Mouse (Mus musculus) kidney, embryonic 15.5 days (tissue): ENCODE data around the gene Aifm2. TPM values are rescaled to one million over a fixed set of nuclear protein-coding genes. Genes with fewer than 3 reads are reported as not detected.

Experiments
- ATAC-seq: fragments of 200-750 bp; cut with Nextera tagmentation; replicated peaks from 2 replicates; pipeline ENCODE4 v1.8.0; 2017; ENCODE audit warnings: moderate TSS enrichment; ENCODE audit not compliant: low FRiP score
- H3K27ac ChIP-seq: fragments of 300-500 bp; sonication (generic); 2 replicates; pipeline ENCODE4 v1.5.1; 2015; ENCODE audit warnings: mild to moderate bottlenecking, inconsistent platforms
- H3K27me3 ChIP-seq: fragments of 300-500 bp; sonication (generic); 2 replicates; pipeline ENCODE4 v1.6.1; 2015; ENCODE audit warnings: inconsistent platforms
- H3K36me3 ChIP-seq: fragments of 300-500 bp; sonication (generic); 2 replicates; pipeline ENCODE4 v1.6.1; 2015; ENCODE audit warnings: inconsistent platforms
- H3K4me1 ChIP-seq: fragments of 300-500 bp; sonication (generic); 2 replicates; pipeline ENCODE4 v1.6.1; 2015; ENCODE audit warnings: inconsistent platforms
- H3K4me2 ChIP-seq: fragments of 300-500 bp; sonication (generic); 2 replicates; pipeline ENCODE4 v1.6.1; 2015; ENCODE audit warnings: moderate library complexity, mild to moderate bottlenecking, inconsistent platforms
- H3K4me3 ChIP-seq: fragments of 300-500 bp; sonication (generic); replicated peaks from 2 replicates; pipeline ENCODE4 v1.5.1; 2015; ENCODE audit warnings: mild to moderate bottlenecking, inconsistent platforms
- H3K9ac ChIP-seq: fragments of 300-500 bp; sonication (generic); 2 replicates; pipeline ENCODE4 v1.6.1; 2015; ENCODE audit warnings: mild to moderate bottlenecking, inconsistent platforms
- H3K9me3 ChIP-seq: fragments of 300-500 bp; sonication (generic); replicated peaks from 2 replicates; pipeline ENCODE4 v1.6.1; 2016; ENCODE audit warnings: inconsistent platforms
- WGBS: fragments of 180-500 bp; shearing (Covaris S2); methylation state at CpG from one replicate; pipeline ENCODE4 v1.1.7; 2015; ENCODE audit warnings: mixed read lengths; 5-methylcytosine and 5-hydroxymethylcytosine counted together
- polyA plus RNA-seq: library from polyadenylated mRNA; unstranded; fragments of >200 nt; fragmentation: Nextera tagmentation; extraction: Ambion mirVana; gene quantifications from 2 replicates; pipeline ENCODE4 v1.2.1, GENCODE M21; 2015

The Aifm2 gene
- polyA plus RNA-seq, 1 experiment from 2014 or later, result 20.5 TPM

GRCm38 (mm10) chr10:61722215-61722614, 7.2 kb downstream of the Aifm2 start:
- Histone ChIP-seq H3K4me3 (no peak overlapping the region), H3K9ac (no peak overlapping the region), H3K36me3 (no peaks in the 10 kb centered on the region), H3K27me3 (no peaks in the 10 kb centered on the region), H3K4me2 (no peak overlapping the region), H3K27ac (no peak overlapping the region), H3K4me1 (no peaks in the 10 kb centered on the region), H3K9me3 (no peaks in the 10 kb centered on the region)
- 76% methylated on average over 3 of the region's 3 CpGs for WGBS
- no peak for ATAC-seq

GRCm38 (mm10) chr10:61723271-61723670, 8.2 kb downstream of the Aifm2 start:
- ATAC-seq, result no peak
- Histone ChIP-seq H3K9me3 (no peaks in the 10 kb centered on the region), H3K27ac (no peak overlapping the region), H3K4me1 (no peaks in the 10 kb centered on the region), H3K4me3 (no peak overlapping the region), H3K4me2 (no peak overlapping the region), H3K9ac (no peak overlapping the region), H3K36me3 (no peaks in the 10 kb centered on the region), H3K27me3 (no peaks in the 10 kb centered on the region)
- 67% methylated on average over 6 of the region's 6 CpGs for WGBS

- ATAC-seq, result no peak
- Histone ChIP-seq H3K36me3 (peaks cover 8% of the 10 kb centered on the region), H3K27ac (no peak overlapping the region), H3K4me2 (no peak overlapping the region), H3K9ac (no peak overlapping the region), H3K4me1 (0 out of 2 replicates have a peak, but pooled peaks cover 5% of the 10 kb centered on the region), H3K4me3 (no peak overlapping the region), H3K27me3 (no peaks in the 10 kb centered on the region), H3K9me3 (no peaks in the 10 kb centered on the region)
- 42% methylated on average over 11 of the region's 11 CpGs for WGBS
These were observed 14.1 kb downstream of the Aifm2 start for GRCm38 (mm10) chr10:61729181-61729580.

- Histone ChIP-seq H3K9me3 (no peaks in the 10 kb centered on the region), H3K9ac (no peak overlapping the region), H3K36me3 (peaks cover 8% of the 10 kb centered on the region), H3K27ac (no peak overlapping the region), H3K4me1 (0 out of 2 replicates have a peak, but pooled peaks cover 5% of the 10 kb centered on the region), H3K4me2 (no peak overlapping the region), H3K27me3 (no peaks in the 10 kb centered on the region), H3K4me3 (no peak overlapping the region)
- no peak for ATAC-seq
- 97% methylated on average over 6 of the region's 6 CpGs for WGBS
These were observed 15.1 kb downstream of the Aifm2 start for GRCm38 (mm10) chr10:61730171-61730570.

GRCm38 (mm10) chr10:61734377-61734776, 19.3 kb downstream of the Aifm2 start:
- 43% methylated on average over 3 of the region's 3 CpGs for WGBS
- Histone ChIP-seq H3K9me3 (no peaks in the 10 kb centered on the region), H3K27me3 (no peaks in the 10 kb centered on the region), H3K9ac (no peak overlapping the region), H3K4me3 (no peak overlapping the region), H3K4me2 (no peak overlapping the region), H3K36me3 (peaks cover 27% of the 10 kb centered on the region), H3K27ac (no peak overlapping the region), H3K4me1 (0 out of 2 replicates have a peak, but pooled peaks cover 5% of the 10 kb centered on the region)
- ATAC-seq, result 0 out of 2 replicates have a peak, but pooled peaks have one; percentile 20

GRCm38 (mm10) chr10:61736671-61737078, 21.6 kb downstream of the Aifm2 start:
- Histone ChIP-seq H3K27me3 (no peaks in the 10 kb centered on the region), H3K4me2 (no peak overlapping the region), H3K36me3 (peaks cover 42% of the 10 kb centered on the region), H3K9me3 (no peaks in the 10 kb centered on the region), H3K4me1 (0 out of 2 replicates have a peak, but pooled peaks cover 5% of the 10 kb centered on the region), H3K4me3 (no peak overlapping the region), H3K27ac (no peak overlapping the region), H3K9ac (no peak overlapping the region)
- no peak for ATAC-seq
- WGBS, result 46% methylated on average over 10 of the region's 10 CpGs

GRCm38 (mm10) chr10:61737537-61737936, 22.5 kb downstream of the Aifm2 start:
- H3K4me1 ChIP-seq, result no peaks in the 10 kb centered on the region
- ATAC-seq, result no peak
- H3K9ac ChIP-seq, result no peak overlapping the region
- no peak overlapping the region for H3K27ac ChIP-seq
- H3K9me3 ChIP-seq, result no peaks in the 10 kb centered on the region
- H3K4me2 ChIP-seq, result no peak overlapping the region
- 89% methylated on average over 1 of the region's 1 CpGs for WGBS
- no peaks in the 10 kb centered on the region for H3K27me3 ChIP-seq
- peaks cover 51% of the 10 kb centered on the region for H3K36me3 ChIP-seq
- H3K4me3 ChIP-seq, result no peak overlapping the region

GRCm38 (mm10) chr10:61738126-61738525, 23.1 kb downstream of the Aifm2 start:
- WGBS, result 94% methylated on average over 4 of the region's 4 CpGs
- no peak for ATAC-seq
- Histone ChIP-seq H3K9me3 (no peaks in the 10 kb centered on the region), H3K27me3 (no peaks in the 10 kb centered on the region), H3K36me3 (peaks cover 57% of the 10 kb centered on the region), H3K9ac (no peak overlapping the region), H3K4me3 (no peak overlapping the region), H3K4me1 (no peaks in the 10 kb centered on the region), H3K4me2 (no peak overlapping the region), H3K27ac (no peak overlapping the region)

- Histone ChIP-seq H3K4me1 (no peaks in the 10 kb centered on the region), H3K9ac (no peak overlapping the region), H3K4me2 (no peak overlapping the region), H3K27ac (no peak overlapping the region), H3K4me3 (no peak overlapping the region), H3K9me3 (peaks cover 6% of the 10 kb centered on the region), H3K36me3 (peaks cover 89% of the 10 kb centered on the region), H3K27me3 (no peaks in the 10 kb centered on the region)
- ATAC-seq, result no peak
- 86% methylated on average over 1 of the region's 1 CpGs for WGBS
These were observed 26.2 kb downstream of the Aifm2 start for GRCm38 (mm10) chr10:61741306-61741705.

GRCm38 (mm10) chr10:61741873-61742272, 26.8 kb downstream of the Aifm2 start:
- Histone ChIP-seq H3K4me3 (no peak overlapping the region), H3K4me2 (no peak overlapping the region), H3K4me1 (no peaks in the 10 kb centered on the region), H3K27me3 (no peaks in the 10 kb centered on the region), H3K36me3 (peaks cover 94% of the 10 kb centered on the region), H3K27ac (no peak overlapping the region), H3K9ac (no peak overlapping the region), H3K9me3 (peaks cover 6% of the 10 kb centered on the region)
- ATAC-seq, result no peak
- 89% methylated on average over 4 of the region's 4 CpGs for WGBS

- Histone ChIP-seq H3K36me3 (peaks cover 99% of the 10 kb centered on the region), H3K4me1 (no peaks in the 10 kb centered on the region), H3K9ac (no peak overlapping the region), H3K27ac (no peak overlapping the region), H3K4me3 (no peak overlapping the region), H3K4me2 (no peak overlapping the region), H3K27me3 (no peaks in the 10 kb centered on the region), H3K9me3 (peaks cover 6% of the 10 kb centered on the region)
- 94% methylated on average over 8 of the region's 8 CpGs for WGBS
- no peak for ATAC-seq
These were observed 27.3 kb downstream of the Aifm2 start for GRCm38 (mm10) chr10:61742336-61742735.

GRCm38 (mm10) chr10:61745133-61745532, 30.1 kb downstream of the Aifm2 start:
- H3K4me1 ChIP-seq, result no peaks in the 10 kb centered on the region
- WGBS, result 93% methylated on average over 4 of the region's 4 CpGs
- H3K36me3 ChIP-seq, result peaks cover 97% of the 10 kb centered on the region
- H3K27me3 ChIP-seq, result no peaks in the 10 kb centered on the region
- no peak overlapping the region for H3K27ac ChIP-seq
- no peak for ATAC-seq
- H3K9me3 ChIP-seq, result peaks cover 6% of the 10 kb centered on the region
- no peak overlapping the region for H3K9ac ChIP-seq
- H3K4me2 ChIP-seq, result no peak overlapping the region
- no peak overlapping the region for H3K4me3 ChIP-seq

GRCm38 (mm10) chr10:61747302-61747701, 32.2 kb downstream of the Aifm2 start:
- Histone ChIP-seq H3K4me1 (no peaks in the 10 kb centered on the region), H3K4me3 (no peak overlapping the region), H3K27ac (no peak overlapping the region), H3K27me3 (no peaks in the 10 kb centered on the region), H3K4me2 (no peak overlapping the region), H3K36me3 (peaks cover 97% of the 10 kb centered on the region), H3K9ac (no peak overlapping the region), H3K9me3 (peaks cover 6% of the 10 kb centered on the region)
- 94% methylated on average over 13 of the region's 13 CpGs for WGBS
- ATAC-seq, result no peak
